Mouse (Mus musculus) forelimb bud, embryonic 11.5 days (tissue): ENCODE data around the gene Itpr3.

ENCODE experiments used
- DNase-seq: peaks from one replicate; pipeline ENCODE4 v3.0.0-alpha.2; 2012; ENCODE audit warnings: low read depth, low spot score

Itpr3 gene

GRCm38 (mm10) chr17:27119540-27119895, 62.4 kb downstream of the Itpr3 start:
- no peak for DNase-seq

- no peak for DNase-seq
Measured at GRCm38 (mm10) chr17:27119954-27120353, 62.9 kb downstream of the Itpr3 start.

- peak; percentile 69 for DNase-seq
Measured at GRCm38 (mm10) chr17:27120561-27121024, 63.5 kb downstream of the Itpr3 start.

- no peak for DNase-seq
Measured at GRCm38 (mm10) chr17:27121266-27121665, 64.2 kb downstream of the Itpr3 start.

GRCm38 (mm10) chr17:27121781-27122180, 64.7 kb downstream of the Itpr3 start:
- no peak for DNase-seq

- no peak for DNase-seq
Measured at GRCm38 (mm10) chr17:27122701-27123100, 65.6 kb downstream of the Itpr3 start.

- DNase-seq = no peak
Measured at GRCm38 (mm10) chr17:27123103-27123502, 66.0 kb downstream of the Itpr3 start.

- no peak for DNase-seq
Measured at GRCm38 (mm10) chr17:27123813-27124375, 66.8 kb downstream of the Itpr3 start.

- peak; percentile 67 for DNase-seq
Measured at GRCm38 (mm10) chr17:27125185-27125584, 68.1 kb downstream of the Itpr3 start.

GRCm38 (mm10) chr17:27125669-27126202, 68.6 kb downstream of the Itpr3 start:
- no peak for DNase-seq

- no peak for DNase-seq
Measured at GRCm38 (mm10) chr17:27126974-27127373, 69.9 kb downstream of the Itpr3 start.

GRCm38 (mm10) chr17:27128189-27128588, 71.1 kb downstream of the Itpr3 start:
- DNase-seq = no peak

GRCm38 (mm10) chr17:27129291-27129690, 72.2 kb downstream of the Itpr3 start:
- no peak for DNase-seq

- no peak for DNase-seq
Measured at GRCm38 (mm10) chr17:27129819-27130218, 72.7 kb downstream of the Itpr3 start.

- no peak for DNase-seq
Measured at GRCm38 (mm10) chr17:27130246-27130645, 73.1 kb downstream of the Itpr3 start.

- no peak for DNase-seq
Measured at GRCm38 (mm10) chr17:27131240-27131665, 74.1 kb downstream of the Itpr3 start.

GRCm38 (mm10) chr17:27132238-27132637, 75.1 kb downstream of the Itpr3 start:
- no peak for DNase-seq

- DNase-seq = peak; percentile 98
Measured at GRCm38 (mm10) chr17:27133551-27134141, 76.5 kb downstream of the Itpr3 start, which contains the start of gene Uqcc2. Gene Uqcc2, minus strand, starts transcription at chr17:27133916.

- DNase-seq = no peak
Measured at GRCm38 (mm10) chr17:27134187-27134586, 77.1 kb downstream of the Itpr3 start.

GRCm38 (mm10) chr17:27134715-27135114, 77.6 kb downstream of the Itpr3 start:
- no peak for DNase-seq

GRCm38 (mm10) chr17:27138396-27138795, 81.3 kb downstream of the Itpr3 start:
- no peak for DNase-seq

GRCm38 (mm10) chr17:27139304-27139703, 82.2 kb downstream of the Itpr3 start:
- no peak for DNase-seq

- DNase-seq = no peak
Measured at GRCm38 (mm10) chr17:27140262-27140661, 83.2 kb downstream of the Itpr3 start.
